Mouse (Mus musculus): ENCODE data around the gene Sdr9c7. TPM values are rescaled to one million over a fixed set of nuclear protein-coding genes. Genes with fewer than 3 reads are reported as not detected.

Sdr9c7 gene
- total RNA-seq, 4 experiments from 2014 or later, result not detected

DNA sequence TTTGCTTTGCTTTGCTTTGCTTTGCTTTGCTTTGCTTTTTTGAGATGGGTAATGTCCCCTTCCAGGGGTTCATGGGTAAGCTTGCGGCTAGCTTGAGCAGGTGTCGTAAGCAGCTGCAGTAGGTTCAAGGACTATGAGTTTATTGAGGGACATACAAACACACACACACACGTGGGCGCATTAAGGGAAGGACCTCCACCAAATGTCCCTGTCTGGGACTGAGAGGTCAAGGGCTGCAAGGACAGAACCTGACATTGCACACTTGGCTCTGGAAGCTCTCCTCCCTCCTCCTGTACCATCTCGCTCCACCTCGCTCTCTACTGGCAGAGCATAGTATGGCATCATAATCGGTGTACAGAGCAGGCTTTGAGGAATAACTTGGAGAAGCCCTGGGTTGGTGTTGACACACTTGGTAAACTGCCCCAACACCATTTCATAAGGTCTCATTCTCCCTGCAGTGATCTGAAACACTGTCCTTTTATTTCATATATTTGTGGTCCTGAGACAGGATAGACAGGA lies 60.9 kb downstream of the Sdr9c7 start:
- DNase-seq (ENCODE audit: low spot score in 2 of 2), result no peak

Other genes with a start within 250 kb of the Sdr9c7 start
- 1 to 10 TPM; 2.0 to 2.6 (median 2.3) TPM for gene Nemp1, start 231.6 kb upstream of the Sdr9c7 start, total RNA-seq (2022)
- 1 to 10 TPM; 2.1 to 3.6 (median 2.8) TPM for gene Nab2, start 229.9 kb upstream of the Sdr9c7 start, total RNA-seq (2022)
- gene Myo1a, start 193.3 kb upstream of the Sdr9c7 start, total RNA-seq (2022), result not detected
- gene Tac2, start 174.0 kb upstream of the Sdr9c7 start, total RNA-seq (2022), result not detected
- gene Zbtb39, start 159.0 kb upstream of the Sdr9c7 start, total RNA-seq (2022), result 1 to 10 TPM; 6.0 to 8.1 (median 6.4) TPM
- under 1 TPM; 0.34 to 0.48 (median 0.42) TPM for gene Gpr182, start 146.8 kb upstream of the Sdr9c7 start, total RNA-seq (2022)
- under 1 TPM in 1 of 4 experiments, not detected in 3; 0.11 TPM for gene Rdh1, start 138.8 kb upstream of the Sdr9c7 start, total RNA-seq (2022)
- gene Rdh16f1, start 138.7 kb upstream of the Sdr9c7 start, total RNA-seq (2022), result under 1 TPM in 2 of 4 experiments, not detected in 2; 0.48 to 0.75 TPM
- under 1 TPM in 3 of 4 experiments, not detected in 1; 0.12 to 0.58 (median 0.56) TPM for gene Rdh9, start 122.1 kb upstream of the Sdr9c7 start, total RNA-seq (2022)
- gene Rdh16, start 97.4 kb upstream of the Sdr9c7 start, total RNA-seq (2022), result under 1 TPM in 1 of 4 experiments, not detected in 3; 0.11 TPM
- not detected for gene Rdh19, start 48.6 kb upstream of the Sdr9c7 start, total RNA-seq (2022)
- not detected for gene Rdh16f2, start 32.0 kb upstream of the Sdr9c7 start, total RNA-seq (2022)
- under 1 TPM in 1 of 4 experiments, not detected in 3; 0.40 TPM for gene Rdh7, start 9.7 kb upstream of the Sdr9c7 start, total RNA-seq (2022)
- gene Hsd17b6, start 109.1 kb downstream of the Sdr9c7 start, total RNA-seq (2022), result not detected
- gene Prim1, start 116.7 kb downstream of the Sdr9c7 start, total RNA-seq (2022), result 1 to 10 TPM in 1 of 4 experiments, under 1 TPM in 3; 0.40 to 1.0 (median 0.45) TPM
- 100 to 1,000 TPM; 367 to 418 (median 380) TPM for gene Naca, start 137.1 kb downstream of the Sdr9c7 start, total RNA-seq (2022)
- 10 to 100 TPM; 70.5 to 81.9 (median 74.5) TPM for gene Ptges3, start 160.4 kb downstream of the Sdr9c7 start, total RNA-seq (2022)
- 1,000 to 10,000 TPM; 3,262 to 3,916 (median 3,403) TPM for gene Atp5b, start 184.8 kb downstream of the Sdr9c7 start, total RNA-seq (2022)
- 10 to 100 TPM; 11.3 to 13.9 (median 12.6) TPM for gene Baz2a, start 193.1 kb downstream of the Sdr9c7 start, total RNA-seq (2022)

Data from gastrocnemius, adult 8-10 months (tissue).